Mouse (Mus musculus) spleen, adult 2 months (tissue): Measurements from ENCODE around the gene Pisd. TPM values are rescaled to one million over a fixed set of nuclear protein-coding genes. Genes with fewer than 3 reads are reported as not detected.
"Not testable (repeated sequence)": the region's sequence is repeated elsewhere in the genome, so short reads cannot be mapped to it uniquely, and the experiment has no call there.

Experiments used
- DNase-seq, 2 experiments: peaks; one replicate each; pipeline versions ENCODE4 v3.0.0 to v3.0.0-alpha.2; 2012 to 2021; ENCODE audit warnings: low spot score in 2 of 2, low read depth in 1 of 2
- H3K27ac ChIP-seq: fragments of 200-500 bp; 2 replicates; pipeline ENCODE4 v1.5.1; 2012; ENCODE audit warnings: low read length, inconsistent platforms; ENCODE audit not compliant: insufficient read depth
- H3K27me3 ChIP-seq: fragments of 200-500 bp; 2 replicates; pipeline ENCODE4 v1.6.1; 2012; ENCODE audit warnings: mild to moderate bottlenecking, moderate library complexity, low read length, inconsistent platforms; ENCODE audit not compliant: control insufficient read depth, insufficient read depth
- H3K36me3 ChIP-seq: fragments of 200-500 bp; 2 replicates; pipeline ENCODE4 v1.6.1; 2012; ENCODE audit warnings: mild to moderate bottlenecking, low read length, inconsistent platforms; ENCODE audit not compliant: control insufficient read depth, insufficient read depth
- H3K4me1 ChIP-seq: fragments of 200-500 bp; 2 replicates; pipeline ENCODE4 v1.6.1; 2011; ENCODE audit warnings: inconsistent platforms; ENCODE audit not compliant: control insufficient read depth, insufficient read depth, insufficient read length
- H3K4me3 ChIP-seq: fragments of 200-500 bp; 2 replicates; pipeline ENCODE4 v1.5.1; 2011; ENCODE audit warnings: mild to moderate bottlenecking, inconsistent platforms; ENCODE audit not compliant: insufficient read depth, insufficient read length; ENCODE audit errors: extremely low read depth
- CTCF ChIP-seq: fragments of 200-500 bp; IDR thresholded peaks from 2 replicates; pipeline ENCODE4 v1.5.1; 2011; ENCODE audit warnings: mild to moderate bottlenecking, inconsistent platforms; ENCODE audit not compliant: insufficient read depth, insufficient read length, insufficient replicate concordance; ENCODE audit errors: extremely low read depth
- POLR2A ChIP-seq: fragments of 200-500 bp; IDR thresholded peaks from 2 replicates; pipeline ENCODE4 v1.6.1; 2011; ENCODE audit warnings: low read depth, low read length, inconsistent platforms
- WGBS: fragments of 180-500 bp; shearing (Covaris S2); methylation state at CpG from one replicate; pipeline ENCODE4 v1.1.7; 2018; 5-methylcytosine and 5-hydroxymethylcytosine counted together
- polyA plus RNA-seq: library from polyadenylated mRNA; depleted of rRNA; stranded (reverse); fragments of >200 nt; gene quantifications from 2 replicates; pipeline ENCODE4 v1.2.3, GENCODE M21; 2012; rRNA removed

Gene Pisd
- 32.3 and 38.5 TPM in 2 replicates for polyA plus RNA-seq

- TF ChIP-seq CTCF (no peak), POLR2A (peak; percentile 82)
- peak within 1 kb of the TSS; percentile 95 for H3K4me3 ChIP-seq
- H3K27ac ChIP-seq, result peak within 1 kb of the TSS; percentile 58; the same call in 1 of the 2 replicates
Observed at GRCm38 (mm10) chr5:32785313-32785915, at the start of gene Pisd. TSS of gene Pisd (minus strand) at chr5:32785646.

GRCm38 (mm10) chr5:32834497-32834896 lies 49.1 kb upstream of the Pisd start:
- H3K27me3 ChIP-seq, result no peaks in the 10 kb centered on the region
- H3K4me3 ChIP-seq, result no peak overlapping the region
- no peaks in the 10 kb centered on the region for H3K4me1 ChIP-seq
- WGBS, result 89% methylated on average over 1 of the region's 1 CpGs
- peaks cover 27% of the 10 kb centered on the region for H3K36me3 ChIP-seq
- no peak overlapping the region for H3K27ac ChIP-seq
- TF ChIP-seq CTCF (no peak), POLR2A (no peak)
- DNase-seq, result no peak

More at GRCm38 (mm10) chr5:32785313-32785915, at the start of gene Pisd:
- Histone ChIP-seq H3K27me3 (no peaks in the 10 kb centered on the region), H3K36me3 (peaks cover 1% of the 10 kb centered on the region), H3K4me1 (peaks cover 5% of the 10 kb centered on the region; the same call in 1 of the 2 replicates)
- DNase-seq, result peak; percentile 84 to 94
- WGBS, result under 1% methylated on average over 52 of the region's 52 CpGs

GRCm38 (mm10) chr5:32830054-32830453 lies 44.6 kb upstream of the Pisd start:
- no peak for DNase-seq
- TF ChIP-seq CTCF (no peak), POLR2A (no peak)
- H3K27ac ChIP-seq, result no peak overlapping the region
- H3K4me1 ChIP-seq, result no peaks in the 10 kb centered on the region
- 96% methylated on average over 2 of the region's 2 CpGs for WGBS
- H3K4me3 ChIP-seq, result no peak overlapping the region
- no peaks in the 10 kb centered on the region for H3K27me3 ChIP-seq
- H3K36me3 ChIP-seq, result peaks cover 29% of the 10 kb centered on the region

- H3K4me1 ChIP-seq, H3K27me3 ChIP-seq, H3K27ac ChIP-seq, DNase-seq, H3K4me3 ChIP-seq: not testable (repeated sequence)
- WGBS, result 80% methylated on average over 1 of the region's 1 CpGs
- H3K36me3 ChIP-seq, result peaks cover 26% of the 10 kb centered on the region
Observed at GRCm38 (mm10) chr5:32828766-32829165, 43.3 kb upstream of the Pisd start.

- no peak for DNase-seq
- peaks cover 26% of the 10 kb centered on the region for H3K36me3 ChIP-seq
- no peak for TF ChIP-seq POLR2A
- TF ChIP-seq CTCF, result no peak
- H3K27me3 ChIP-seq, result no peaks in the 10 kb centered on the region
- no peak within 1 kb of the TSS for H3K4me3 ChIP-seq
- no peaks in the 10 kb centered on the region for H3K4me1 ChIP-seq
- no peak within 1 kb of the TSS for H3K27ac ChIP-seq
- over 99% methylated on average over 7 of the region's 7 CpGs for WGBS
Observed at GRCm38 (mm10) chr5:32827009-32827408, 41.6 kb upstream of the Pisd start, which contains the start of gene Gm20671. TSS of gene Gm20671 (minus strand) at chr5:32827109.

- DNase-seq, result no peak
- Histone ChIP-seq H3K27me3 (no peaks in the 10 kb centered on the region), H3K27ac (no peak overlapping the region), H3K36me3 (peaks cover 31% of the 10 kb centered on the region), H3K4me1 (no peaks in the 10 kb centered on the region), H3K4me3 (no peak overlapping the region)
- WGBS, result 95% methylated on average over 8 of the region's 8 CpGs
- TF ChIP-seq CTCF (no peak), POLR2A (no peak)
Observed at GRCm38 (mm10) chr5:32820471-32820870, 35.0 kb upstream of the Pisd start.

GRCm38 (mm10) chr5:32815396-32815795 lies 29.9 kb upstream of the Pisd start:
- WGBS, result 95% methylated on average over 4 of the region's 4 CpGs
- peaks cover 32% of the 10 kb centered on the region for H3K36me3 ChIP-seq

GRCm38 (mm10) chr5:32786454-32786853 lies 1.0 kb upstream of the Pisd start:
- not testable (repeated sequence) for DNase-seq, H3K27ac ChIP-seq, H3K4me3 ChIP-seq, H3K36me3 ChIP-seq, H3K4me1 ChIP-seq, H3K27me3 ChIP-seq
- 67% methylated on average over 1 of the region's 1 CpGs for WGBS

More at GRCm38 (mm10) chr5:32815396-32815795, 29.9 kb upstream of the Pisd start:
- Histone ChIP-seq H3K4me1 (no peaks in the 10 kb centered on the region), H3K27me3 (no peaks in the 10 kb centered on the region), H3K27ac (no peak overlapping the region), H3K4me3 (no peak overlapping the region)
- DNase-seq, result no peak
- TF ChIP-seq CTCF (no peak), POLR2A (no peak)
